Mouse (Mus musculus): ENCODE measurements at regions not wholly inside any gene's neighbourhood (a gene's known extent, or its start where the extent isn't known, plus 50 kb on each side); places are given as distances from the start of the nearest gene placed in this dataset.
"Not testable (repeated sequence)": the region's sequence is repeated elsewhere in the genome, so short reads cannot be mapped to it uniquely, and the experiment has no call there.

DNA sequence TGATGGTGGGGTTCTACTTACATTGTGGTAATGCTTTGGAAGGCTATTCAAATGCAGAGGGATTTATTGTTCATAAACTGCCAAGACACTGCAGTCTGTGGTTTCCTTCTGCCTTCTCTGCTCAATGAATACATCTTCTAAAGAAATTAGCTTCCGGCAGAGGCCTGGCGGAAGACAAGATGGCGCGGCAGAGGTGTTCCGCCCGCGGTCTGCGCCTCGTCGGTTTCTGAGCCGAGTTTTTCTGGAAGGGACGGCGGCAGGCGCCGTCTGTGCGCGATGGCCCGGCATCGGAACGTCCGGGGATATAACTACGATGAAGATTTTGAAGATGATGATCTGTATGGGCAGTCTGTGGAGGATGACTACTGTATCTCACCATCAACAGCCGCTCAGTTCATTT lies 345.6 kb upstream of the Zwint start:
- not testable (repeated sequence) for TF ChIP-seq CTCF (conservative IDR thresholded peaks at IDR 0.05; ENCODE audit: insufficient read depth, insufficient read length, low read depth, low read length); POLR2A (IDR thresholded peaks at IDR 0.05; ENCODE audit: low read depth, low read length)
